Mouse (Mus musculus) kidney, embryonic 14.5 days (tissue): ENCODE measurements around the gene Gramd1a. TPM values are rescaled to one million over a fixed set of nuclear protein-coding genes. Genes with fewer than 3 reads are reported as not detected.

Experiments
- ATAC-seq: fragments of 200-750 bp; cut with Nextera tagmentation; 2 replicates; pipeline ENCODE4 v1.8.0; 2017; ENCODE audit warnings: moderate number of reproducible peaks, mild to moderate bottlenecking, moderate TSS enrichment, moderate library complexity; ENCODE audit not compliant: low FRiP score, low TSS enrichment
- H3K27ac ChIP-seq: fragments of 300-500 bp; sonication (generic); 2 replicates; pipeline ENCODE4 v1.5.1; 2014; ENCODE audit warnings: low read depth, mild to moderate bottlenecking, low read length, moderate library complexity, mixed read lengths
- H3K27me3 ChIP-seq: fragments of 300-500 bp; sonication (generic); 2 replicates; pipeline ENCODE4 v1.6.1; 2014; ENCODE audit warnings: mild to moderate bottlenecking, low read length; ENCODE audit not compliant: control insufficient read depth, insufficient read depth
- H3K36me3 ChIP-seq: fragments of 300-500 bp; sonication (generic); 2 replicates; pipeline ENCODE4 v1.6.1; 2014; ENCODE audit warnings: low read length, mixed read lengths; ENCODE audit not compliant: control insufficient read depth, insufficient read depth
- H3K4me1 ChIP-seq: fragments of 300-500 bp; sonication (generic); 2 replicates; pipeline ENCODE4 v1.6.1; 2014; ENCODE audit warnings: low read length, mixed read lengths; ENCODE audit not compliant: control insufficient read depth, insufficient read depth
- H3K4me2 ChIP-seq: fragments of 300-500 bp; sonication (generic); replicated peaks from 2 replicates; pipeline ENCODE4 v1.6.1; 2014; ENCODE audit warnings: low read depth, mild to moderate bottlenecking, low read length
- H3K4me3 ChIP-seq: fragments of 300-500 bp; sonication (generic); 2 replicates; pipeline ENCODE4 v1.5.1; 2014; ENCODE audit warnings: mild to moderate bottlenecking, low read length
- H3K9ac ChIP-seq: fragments of 300-500 bp; sonication (generic); 2 replicates; pipeline ENCODE4 v1.6.1; 2014; ENCODE audit warnings: low read depth, mild to moderate bottlenecking, low read length, moderate library complexity
- H3K9me3 ChIP-seq: fragments of 300-500 bp; sonication (generic); 2 replicates; pipeline ENCODE4 v1.6.1; 2016; ENCODE audit warnings: low read length; ENCODE audit not compliant: control insufficient read depth
- WGBS: fragments of 180-500 bp; shearing (Covaris S2); extraction: QIAGEN DNeasy Blood & Tissue Kit; methylation state at CpG from one replicate; pipeline ENCODE4 v1.1.7; 2014; 5-methylcytosine and 5-hydroxymethylcytosine counted together
- polyA plus RNA-seq: library from polyadenylated mRNA; unstranded; fragments of >200 nt; fragmentation: Nextera tagmentation; extraction: Ambion mirVana; gene quantifications from 2 replicates; pipeline ENCODE4 v1.2.1, GENCODE M21; 2014

Gene Gramd1a
- polyA plus RNA-seq, 1 experiment from 2014 or later = 61.9 TPM

DNA sequence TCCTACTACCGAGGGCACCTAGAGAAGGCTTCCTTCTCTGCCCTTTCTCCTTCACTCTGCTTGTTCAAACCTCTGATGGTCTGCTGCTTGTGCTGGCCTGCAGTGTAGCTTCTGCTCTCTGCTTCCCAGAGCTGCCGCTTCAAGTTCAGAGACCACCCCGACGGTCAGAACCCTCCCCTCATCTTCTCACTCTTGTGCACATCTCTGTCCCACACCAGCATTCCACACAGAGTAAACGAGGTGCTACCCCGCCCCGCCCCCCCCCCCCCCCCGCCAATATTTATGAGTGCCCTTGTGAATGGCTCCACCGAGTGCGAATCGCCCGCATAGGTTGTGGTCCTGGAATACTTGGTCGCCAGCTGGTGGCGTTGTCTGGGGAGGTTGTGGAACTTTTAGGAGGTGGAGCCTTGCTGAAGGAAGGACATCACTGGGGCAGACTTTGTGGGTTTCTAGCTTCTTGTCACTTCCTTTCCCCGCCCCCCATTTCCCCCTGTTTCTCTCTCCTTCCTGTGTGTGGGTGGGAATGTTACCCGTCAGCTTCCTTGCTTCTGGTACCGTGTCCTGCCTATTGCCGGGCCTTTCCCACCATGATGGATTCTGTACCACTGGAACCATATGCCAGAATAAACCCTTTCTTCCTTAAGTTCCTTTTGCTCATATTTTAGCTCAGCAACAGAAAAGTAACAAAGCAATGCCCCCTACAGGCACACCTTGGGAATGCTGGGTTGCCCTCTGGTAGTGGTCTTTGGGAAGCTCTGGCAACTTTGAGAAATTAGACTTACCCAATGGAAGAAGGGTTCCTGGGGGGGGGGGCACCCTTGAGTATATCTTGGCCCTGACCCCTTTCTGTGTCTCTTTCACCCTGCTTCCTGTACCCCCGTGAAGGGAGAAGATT, 585 bp upstream of the Gramd1a start:
- Histone ChIP-seq H3K9ac (0 out of 2 replicates have a peak overlapping the region, but pooled peaks have one; percentile 23), H3K27me3 (no peaks in the 10 kb centered on the region), H3K36me3 (no peaks in the 10 kb centered on the region), H3K9me3 (no peaks in the 10 kb centered on the region), H3K4me2 (no peak overlapping the region), H3K4me3 (no peak overlapping the region), H3K27ac (no peak overlapping the region), H3K4me1 (peaks cover 18% of the 10 kb centered on the region)
- WGBS = 27% methylated on average over 16 of the region's 19 CpGs
- peak; percentile 14 for ATAC-seq

DNA sequence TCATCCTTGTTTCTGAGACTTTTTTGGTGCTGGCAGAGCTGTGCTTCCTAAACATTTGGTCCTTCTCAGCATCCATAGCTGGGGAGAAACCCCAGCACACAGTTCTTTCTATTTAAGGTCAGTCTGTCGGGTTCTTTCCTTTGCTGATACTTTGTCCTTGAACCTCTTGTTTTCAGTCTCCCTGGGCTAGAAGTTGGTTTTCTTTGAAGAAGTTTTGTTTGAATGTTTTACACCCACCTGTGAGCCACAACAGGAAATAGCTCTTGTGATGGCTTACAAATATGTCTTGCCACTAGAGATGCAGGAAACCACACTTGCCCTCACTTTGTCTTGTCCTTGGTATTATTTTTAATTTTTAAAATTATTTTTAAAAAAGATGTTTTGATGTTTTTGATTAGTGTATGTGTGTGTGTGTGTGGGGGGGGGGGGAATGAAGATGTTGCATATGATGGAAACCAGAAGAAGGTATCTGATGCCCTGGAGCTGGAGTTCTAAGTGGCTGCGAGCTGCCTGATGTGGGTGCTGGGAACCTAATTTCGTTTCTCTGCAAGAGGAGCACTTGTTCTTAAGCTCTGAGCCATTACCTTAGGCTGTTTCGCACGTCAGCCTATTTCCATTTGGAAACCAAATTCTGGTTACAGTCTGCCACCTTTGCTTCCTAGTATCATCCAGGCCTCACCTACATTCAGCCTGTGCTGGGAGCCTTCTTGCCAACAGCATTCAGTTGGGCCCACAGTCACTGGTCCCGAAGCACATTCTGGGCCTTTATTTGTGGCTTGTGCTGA, 2.0 kb downstream of the Gramd1a start:
- H3K36me3 ChIP-seq = no peaks in the 10 kb centered on the region
- H3K9me3 ChIP-seq = no peaks in the 10 kb centered on the region
- H3K9ac ChIP-seq = no peak overlapping the region
- ATAC-seq = no peak
- H3K4me1 ChIP-seq = peaks cover 28% of the 10 kb centered on the region
- WGBS = 91% methylated on average over 6 of the region's 6 CpGs
- no peak overlapping the region for H3K27ac ChIP-seq
- H3K27me3 ChIP-seq = no peaks in the 10 kb centered on the region
- no peak overlapping the region for H3K4me2 ChIP-seq
- H3K4me3 ChIP-seq = no peak overlapping the region

DNA sequence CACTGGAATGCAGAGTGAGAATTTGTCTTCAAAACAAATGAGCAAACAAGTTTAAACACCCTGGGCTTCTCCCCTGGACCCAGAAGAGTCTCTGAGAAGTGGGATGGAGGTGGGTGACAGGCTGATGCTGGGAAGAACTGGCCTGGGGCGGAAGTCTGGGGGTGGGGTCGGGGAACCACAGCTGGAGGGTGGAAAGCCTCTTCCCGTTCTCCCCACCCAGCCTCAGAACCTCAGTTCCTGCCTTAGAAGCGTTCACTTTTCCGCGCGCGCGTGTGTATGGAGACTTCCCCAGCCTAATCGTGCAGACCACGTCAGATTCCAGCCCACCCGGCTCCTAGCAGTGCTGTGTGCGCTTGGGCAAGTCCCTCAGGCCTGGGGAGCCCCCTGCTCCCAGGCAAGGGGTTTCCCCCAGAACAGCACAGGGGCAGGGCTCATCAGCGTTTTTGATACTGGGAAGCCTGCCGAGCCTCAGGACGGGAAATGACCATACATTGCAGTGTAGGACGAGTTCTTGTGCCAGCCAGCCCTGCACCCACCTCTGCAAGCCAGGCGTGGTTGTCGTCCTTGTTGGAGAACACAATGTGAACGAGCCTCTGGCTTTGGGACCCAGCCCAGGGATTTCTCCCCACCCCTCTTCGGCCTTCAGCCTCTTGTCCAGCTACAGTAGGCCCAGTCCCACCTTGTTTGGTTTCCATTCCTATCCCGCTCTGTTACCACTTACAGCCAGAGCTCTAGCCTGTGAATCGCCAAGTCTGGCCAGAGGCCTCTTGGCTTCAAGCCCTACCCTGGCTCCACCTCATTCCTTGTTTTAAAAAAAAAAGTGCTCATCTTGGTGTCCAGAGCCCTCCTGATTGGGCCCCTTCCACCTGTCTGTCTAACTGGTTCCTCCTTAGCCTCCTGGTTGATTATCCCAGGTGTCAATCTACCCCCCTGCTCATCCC, 4.1 kb downstream of the Gramd1a start:
- ATAC-seq = peak; percentile 41
- H3K4me2 ChIP-seq = peak overlapping the region; percentile 79
- H3K9me3 ChIP-seq = no peaks in the 10 kb centered on the region
- WGBS = 21% methylated on average over 23 of the region's 23 CpGs
- H3K36me3 ChIP-seq = peaks cover 7% of the 10 kb centered on the region; the same call in 1 of the 2 replicates
- peak overlapping the region; percentile 88 for H3K4me3 ChIP-seq
- H3K4me1 ChIP-seq = peaks cover 43% of the 10 kb centered on the region
- peak overlapping the region; percentile 97 for H3K9ac ChIP-seq
- H3K27me3 ChIP-seq = no peaks in the 10 kb centered on the region
- peak overlapping the region; percentile 94 for H3K27ac ChIP-seq

DNA sequence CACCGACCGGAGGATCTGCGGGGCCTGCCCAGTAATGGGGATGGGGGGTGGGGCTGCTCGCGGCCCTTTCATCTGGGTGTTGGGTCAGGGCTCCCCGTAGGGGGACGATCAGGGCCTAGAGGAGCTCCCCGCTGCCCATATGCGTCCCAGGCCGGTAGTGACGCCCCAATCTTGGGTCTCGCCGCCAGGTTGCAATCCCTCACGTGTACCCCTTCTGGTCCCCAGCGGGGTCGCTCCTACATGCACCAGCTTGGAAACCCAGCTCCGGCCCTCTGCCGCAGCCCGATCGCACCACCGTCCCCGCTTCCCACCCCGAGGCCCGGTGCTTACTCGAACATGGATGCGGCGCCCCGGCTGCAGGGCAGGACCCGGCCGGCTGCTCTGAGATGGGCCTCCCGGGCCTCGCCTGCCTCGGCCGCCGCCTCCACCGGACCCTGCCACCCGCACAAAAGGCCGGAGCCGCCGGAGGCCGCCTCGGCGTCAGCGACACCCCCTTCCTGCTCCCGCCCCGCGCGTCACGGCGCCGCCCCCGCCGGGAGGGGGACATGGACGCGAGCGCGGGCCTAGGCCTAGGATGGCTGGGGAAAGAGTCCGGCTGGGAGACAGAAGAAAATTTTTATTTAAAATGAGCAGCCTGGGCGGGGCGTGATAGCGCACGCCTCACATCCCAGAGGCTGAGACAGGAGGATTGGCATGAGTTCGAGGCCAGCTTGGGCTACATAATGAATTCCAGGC, 5.0 kb downstream of the Gramd1a start:
- Histone ChIP-seq H3K4me3 (peak overlapping the region; percentile 88), H3K36me3 (peaks cover 9% of the 10 kb centered on the region; the same call in 1 of the 2 replicates), H3K4me2 (peak overlapping the region; percentile 79), H3K27ac (peak overlapping the region; percentile 94), H3K9me3 (no peaks in the 10 kb centered on the region), H3K27me3 (no peaks in the 10 kb centered on the region), H3K4me1 (peaks cover 40% of the 10 kb centered on the region), H3K9ac (peak overlapping the region; percentile 97)
- ATAC-seq = peak; percentile 88
- WGBS = under 1% methylated on average over 60 of the region's 63 CpGs

GRCm38 (mm10) chr7:31149751-31150565, 5.7 kb downstream of the Gramd1a start:
- ATAC-seq = no peak
- peaks cover 9% of the 10 kb centered on the region; the same call in 1 of the 2 replicates for H3K36me3 ChIP-seq
- peak overlapping the region; percentile 97 for H3K9ac ChIP-seq
- under 1% methylated on average over 20 of the region's 20 CpGs for WGBS
- H3K4me2 ChIP-seq = peak overlapping the region; percentile 79
- H3K27me3 ChIP-seq = no peaks in the 10 kb centered on the region
- peaks cover 37% of the 10 kb centered on the region; the same call in 1 of the 2 replicates for H3K4me1 ChIP-seq
- H3K4me3 ChIP-seq = peak overlapping the region; percentile 88
- peak overlapping the region; percentile 94 for H3K27ac ChIP-seq
- no peaks in the 10 kb centered on the region for H3K9me3 ChIP-seq

DNA sequence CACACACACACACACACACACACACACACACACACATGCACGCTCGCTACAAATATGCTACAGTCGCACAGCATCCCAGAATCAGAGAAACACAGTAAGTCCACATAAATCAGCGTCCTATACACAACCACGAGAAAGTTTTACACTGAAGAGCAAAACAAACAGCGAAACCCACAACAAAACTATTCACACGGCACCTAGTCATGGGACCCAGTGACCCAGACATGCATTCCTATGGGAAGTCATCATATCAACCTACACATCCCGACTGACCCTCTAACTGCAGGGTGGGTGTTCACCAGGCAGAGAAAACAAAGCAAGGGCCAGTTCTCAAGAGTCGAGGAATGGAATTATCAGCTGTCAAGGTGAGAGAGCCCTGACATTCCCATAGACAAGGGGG, 6.4 kb downstream of the Gramd1a start:
- 29% methylated on average over 9 of the region's 9 CpGs for WGBS
- peaks cover 9% of the 10 kb centered on the region; the same call in 1 of the 2 replicates for H3K36me3 ChIP-seq
- H3K4me2 ChIP-seq = peak overlapping the region; percentile 79
- no peaks in the 10 kb centered on the region for H3K9me3 ChIP-seq
- H3K4me3 ChIP-seq = peak overlapping the region; percentile 88
- H3K27me3 ChIP-seq = no peaks in the 10 kb centered on the region
- peaks cover 37% of the 10 kb centered on the region; the same call in 1 of the 2 replicates for H3K4me1 ChIP-seq
- no peak for ATAC-seq
- peak overlapping the region; percentile 97 for H3K9ac ChIP-seq
- H3K27ac ChIP-seq = peak overlapping the region; percentile 4; the same call in 1 of the 2 replicates

GRCm38 (mm10) chr7:31148756-31149155, 6.9 kb downstream of the Gramd1a start:
- peaks cover 37% of the 10 kb centered on the region; the same call in 1 of the 2 replicates for H3K4me1 ChIP-seq
- WGBS = 5% methylated on average over 9 of the region's 9 CpGs
- H3K4me2 ChIP-seq = peak overlapping the region; percentile 79
- 0 out of 2 replicates have a peak, but pooled peaks have one; percentile 5 for ATAC-seq
- no peaks in the 10 kb centered on the region for H3K27me3 ChIP-seq
- no peaks in the 10 kb centered on the region for H3K9me3 ChIP-seq
- H3K27ac ChIP-seq = peak overlapping the region; percentile 38; the same call in 1 of the 2 replicates
- H3K4me3 ChIP-seq = peak overlapping the region; percentile 88
- peak overlapping the region; percentile 19; the same call in 1 of the 2 replicates for H3K9ac ChIP-seq
- H3K36me3 ChIP-seq = peaks cover 9% of the 10 kb centered on the region; the same call in 1 of the 2 replicates
